Mouse (Mus musculus) limb, embryonic 12.5 days (tissue): ENCODE results near the gene Ssbp3. TPM values are rescaled to one million over a fixed set of nuclear protein-coding genes. Genes with fewer than 3 reads are reported as not detected.

Experiments
- ATAC-seq: fragments of 200-750 bp; cut with Nextera tagmentation; 2 replicates; pipeline ENCODE4 v1.8.0; 2017; ENCODE audit warnings: low read depth, moderate TSS enrichment; ENCODE audit not compliant: insufficient number of reproducible peaks, insufficient read depth, low FRiP score, low TSS enrichment
- H3K27ac ChIP-seq: fragments of 300-500 bp; sonication (generic); 2 replicates; pipeline ENCODE4 v1.5.1; 2016; ENCODE audit warnings: mild to moderate bottlenecking, moderate library complexity
- H3K27me3 ChIP-seq: fragments of 300-500 bp; sonication (generic); 2 replicates; pipeline ENCODE4 v1.6.1; 2016; ENCODE audit warnings: mild to moderate bottlenecking, moderate library complexity
- H3K36me3 ChIP-seq: fragments of 300-500 bp; sonication (generic); 2 replicates; pipeline ENCODE4 v1.6.1; 2016; ENCODE audit warnings: mild to moderate bottlenecking, moderate library complexity
- H3K4me1 ChIP-seq: fragments of 300-500 bp; sonication (generic); replicated peaks from 2 replicates; pipeline ENCODE4 v1.6.1; 2016
- H3K4me2 ChIP-seq: fragments of 300-500 bp; sonication (generic); 2 replicates; pipeline ENCODE4 v1.6.1; 2016; ENCODE audit warnings: mild to moderate bottlenecking, moderate library complexity
- H3K4me3 ChIP-seq: fragments of 300-500 bp; sonication (generic); replicated peaks from 2 replicates; pipeline ENCODE4 v1.5.1; 2016; ENCODE audit warnings: mild to moderate bottlenecking
- H3K9ac ChIP-seq: fragments of 300-500 bp; sonication (generic); replicated peaks from 2 replicates; pipeline ENCODE4 v1.6.1; 2016; ENCODE audit warnings: mild to moderate bottlenecking, moderate library complexity
- H3K9me3 ChIP-seq: fragments of 300-500 bp; sonication (generic); 2 replicates; pipeline ENCODE4 v1.6.1; 2016; ENCODE audit warnings: mild to moderate bottlenecking, moderate library complexity
- WGBS: fragments of 180-500 bp; shearing (Covaris S2); methylation state at CpG from one replicate; pipeline ENCODE4 v1.1.7; 2016; 5-methylcytosine and 5-hydroxymethylcytosine counted together
- polyA plus RNA-seq: library from polyadenylated mRNA; unstranded; fragments of >200 nt; fragmentation: Nextera tagmentation; extraction: Ambion mirVana; gene quantifications from 2 replicates; pipeline ENCODE4 v1.2.1, GENCODE M21; 2016

The Ssbp3 gene
- polyA plus RNA-seq, 1 experiment from 2014 or later = 295 TPM

- no peaks in the 10 kb centered on the region for H3K36me3 ChIP-seq
- H3K4me3 ChIP-seq = no peak overlapping the region
- H3K27ac ChIP-seq = no peak overlapping the region
- ATAC-seq = no peak
- H3K4me2 ChIP-seq = no peak overlapping the region
- H3K9me3 ChIP-seq = no peaks in the 10 kb centered on the region
- 0 out of 2 replicates have a peak overlapping the region, but pooled peaks have one; percentile 23 for H3K9ac ChIP-seq
- H3K4me1 ChIP-seq = peaks cover 11% of the 10 kb centered on the region
- H3K27me3 ChIP-seq = no peaks in the 10 kb centered on the region
Observed at GRCm38 (mm10) chr4:107079716-107080115, 169.2 kb downstream of the Ssbp3 start.

GRCm38 (mm10) chr4:107082185-107082584, 171.7 kb downstream of the Ssbp3 start:
- Histone ChIP-seq H3K27me3 (no peaks in the 10 kb centered on the region), H3K4me1 (peaks cover 22% of the 10 kb centered on the region), H3K9me3 (no peaks in the 10 kb centered on the region), H3K4me2 (no peak overlapping the region), H3K27ac (no peak overlapping the region), H3K36me3 (no peaks in the 10 kb centered on the region), H3K4me3 (no peak overlapping the region), H3K9ac (no peak overlapping the region)
- 79% methylated on average over 3 of the region's 3 CpGs for WGBS
- no peak for ATAC-seq

GRCm38 (mm10) chr4:107083126-107083525, 172.6 kb downstream of the Ssbp3 start:
- Histone ChIP-seq H3K9ac (no peak overlapping the region), H3K27ac (no peak overlapping the region), H3K9me3 (no peaks in the 10 kb centered on the region), H3K4me3 (no peak overlapping the region), H3K36me3 (no peaks in the 10 kb centered on the region), H3K4me1 (peaks cover 22% of the 10 kb centered on the region), H3K27me3 (no peaks in the 10 kb centered on the region), H3K4me2 (no peak overlapping the region)
- 94% methylated on average over 4 of the region's 4 CpGs for WGBS
- no peak for ATAC-seq

DNA sequence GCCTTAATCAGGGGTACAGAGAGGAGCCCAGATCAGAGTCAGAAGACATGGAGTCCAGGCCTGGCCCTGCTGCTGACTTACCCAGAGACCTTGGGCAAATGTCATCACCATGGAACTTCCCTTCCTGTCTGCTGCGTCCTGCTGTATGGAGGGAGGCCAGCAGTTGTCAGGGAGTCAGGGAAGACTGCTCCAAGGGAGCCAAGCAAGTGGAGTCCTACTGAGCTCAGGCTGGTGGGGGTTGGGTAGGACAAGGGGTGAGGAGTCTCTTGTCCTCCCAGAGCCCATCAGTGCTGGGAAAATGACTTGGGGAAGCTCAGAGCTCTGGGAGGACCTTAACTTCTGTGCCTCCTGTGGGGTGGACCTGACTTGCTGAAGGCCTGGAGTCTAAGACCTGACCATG, 173.8 kb downstream of the Ssbp3 start:
- Histone ChIP-seq H3K36me3 (no peaks in the 10 kb centered on the region), H3K4me1 (peaks cover 22% of the 10 kb centered on the region), H3K4me2 (no peak overlapping the region), H3K4me3 (no peak overlapping the region), H3K9me3 (no peaks in the 10 kb centered on the region), H3K27me3 (no peaks in the 10 kb centered on the region), H3K9ac (no peak overlapping the region), H3K27ac (0 out of 2 replicates have a peak overlapping the region, but pooled peaks have one; percentile 56)
- no peak for ATAC-seq
- 60% methylated on average over 1 of the region's 1 CpGs for WGBS

DNA sequence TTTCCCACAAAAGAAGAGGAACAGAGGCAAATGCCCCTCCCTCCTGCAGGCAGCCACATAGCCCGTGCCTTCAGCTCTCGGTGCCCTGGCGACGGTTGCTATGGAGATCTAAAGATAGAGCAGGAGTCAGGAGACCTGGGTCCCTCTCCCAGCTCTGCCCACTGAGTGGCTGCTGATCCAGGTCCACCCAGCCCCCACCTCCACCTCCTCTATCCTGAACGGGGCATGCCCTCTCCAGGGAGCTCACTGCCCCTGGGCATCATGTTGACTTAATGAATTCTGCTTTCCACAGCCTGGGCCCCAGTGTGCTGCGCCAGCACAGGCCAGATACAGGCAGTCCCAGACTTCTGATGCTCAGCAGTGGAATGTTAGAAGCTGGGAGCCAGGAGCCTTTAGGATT, 174.4 kb downstream of the Ssbp3 start:
- peaks cover 22% of the 10 kb centered on the region for H3K4me1 ChIP-seq
- no peaks in the 10 kb centered on the region for H3K9me3 ChIP-seq
- H3K27me3 ChIP-seq = no peaks in the 10 kb centered on the region
- peak overlapping the region; percentile 56 for H3K27ac ChIP-seq
- no peak overlapping the region for H3K9ac ChIP-seq
- H3K4me2 ChIP-seq = no peak overlapping the region
- H3K4me3 ChIP-seq = no peak overlapping the region
- WGBS = 16% methylated on average over 6 of the region's 6 CpGs
- H3K36me3 ChIP-seq = no peaks in the 10 kb centered on the region
- ATAC-seq = 0 out of 2 replicates have a peak, but pooled peaks have one; percentile 23

GRCm38 (mm10) chr4:107091696-107092095, 181.2 kb downstream of the Ssbp3 start:
- H3K27me3 ChIP-seq = no peaks in the 10 kb centered on the region
- no peaks in the 10 kb centered on the region for H3K9me3 ChIP-seq
- no peak overlapping the region for H3K9ac ChIP-seq
- H3K4me2 ChIP-seq = no peak overlapping the region
- no peak for ATAC-seq
- H3K4me1 ChIP-seq = peaks cover 28% of the 10 kb centered on the region
- whole genome bisulfite sequencing = 76% methylated on average over 14 of the region's 14 CpGs
- no peaks in the 10 kb centered on the region for H3K36me3 ChIP-seq
- H3K4me3 ChIP-seq = no peak overlapping the region
- no peak overlapping the region for H3K27ac ChIP-seq

DNA sequence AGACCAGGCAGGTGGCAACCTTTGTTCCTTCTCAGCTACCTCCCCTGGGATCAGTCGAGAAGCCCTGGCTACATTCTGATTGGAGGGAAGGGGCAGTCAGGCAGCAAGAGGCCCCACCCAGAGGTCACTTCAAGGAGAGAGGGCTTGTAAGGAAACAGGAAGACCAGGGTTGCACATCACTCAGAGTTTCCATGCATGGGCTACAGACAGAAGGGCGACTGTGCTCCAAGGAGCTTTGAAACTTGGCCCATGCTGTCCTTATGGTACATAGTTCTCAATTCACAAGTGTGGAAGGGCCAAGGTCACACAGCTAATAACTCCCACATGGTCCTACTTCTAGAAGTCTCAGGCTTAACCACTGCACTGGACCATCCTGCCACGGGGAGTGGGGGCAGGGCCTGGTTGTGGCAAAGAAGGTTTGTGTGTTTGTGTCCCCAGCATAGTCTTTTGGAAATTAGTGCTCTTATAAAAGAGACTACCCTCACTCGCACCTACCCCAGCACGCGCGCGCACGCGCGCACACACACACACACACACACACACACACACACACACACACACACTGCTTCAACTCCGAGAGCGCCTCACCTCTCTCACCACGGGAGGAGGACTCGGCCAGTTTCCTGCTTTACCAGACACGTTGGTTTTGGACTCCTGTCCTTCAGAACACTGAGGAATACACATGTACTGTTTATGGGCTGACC, 184.1 kb downstream of the Ssbp3 start:
- no peak overlapping the region for H3K4me2 ChIP-seq
- ATAC-seq = peak; percentile 9; the same call in 1 of the 2 replicates
- H3K36me3 ChIP-seq = no peaks in the 10 kb centered on the region
- no peaks in the 10 kb centered on the region for H3K9me3 ChIP-seq
- H3K4me3 ChIP-seq = no peak overlapping the region
- no peaks in the 10 kb centered on the region for H3K27me3 ChIP-seq
- H3K27ac ChIP-seq = peak overlapping the region; percentile 45; the same call in 1 of the 2 replicates
- peaks cover 46% of the 10 kb centered on the region for H3K4me1 ChIP-seq
- WGBS = 64% methylated on average over 14 of the region's 16 CpGs
- H3K9ac ChIP-seq = no peak overlapping the region

- no peak for ATAC-seq
- no peak overlapping the region for H3K4me3 ChIP-seq
- peaks cover 46% of the 10 kb centered on the region for H3K4me1 ChIP-seq
- no peaks in the 10 kb centered on the region for H3K36me3 ChIP-seq
- no peak overlapping the region for H3K4me2 ChIP-seq
- WGBS = 52% methylated on average over 6 of the region's 6 CpGs
- peak overlapping the region; percentile 12; the same call in 1 of the 2 replicates for H3K27ac ChIP-seq
- no peak overlapping the region for H3K9ac ChIP-seq
- H3K27me3 ChIP-seq = no peaks in the 10 kb centered on the region
- H3K9me3 ChIP-seq = no peaks in the 10 kb centered on the region
Observed at GRCm38 (mm10) chr4:107096043-107096442, 185.5 kb downstream of the Ssbp3 start.

- ATAC-seq = no peak
- Histone ChIP-seq H3K9me3 (no peaks in the 10 kb centered on the region), H3K27ac (peak within 1 kb of the TSS; percentile 12; the same call in 1 of the 2 replicates), H3K9ac (peak within 1 kb of the TSS; percentile 24; the same call in 1 of the 2 replicates), H3K4me3 (no peak within 1 kb of the TSS), H3K4me1 (peaks cover 46% of the 10 kb centered on the region), H3K36me3 (no peaks in the 10 kb centered on the region), H3K27me3 (no peaks in the 10 kb centered on the region), H3K4me2 (no peak within 1 kb of the TSS)
- 48% methylated on average over 16 of the region's 16 CpGs for WGBS
Observed at GRCm38 (mm10) chr4:107096841-107097373, 186.4 kb downstream of the Ssbp3 start, which contains the start of gene Cdcp2. TSS of gene Cdcp2 (plus strand) at chr4:107096891.

GRCm38 (mm10) chr4:107097871-107098270, 187.4 kb downstream of the Ssbp3 start:
- Histone ChIP-seq H3K9ac (no peak overlapping the region), H3K27ac (no peak overlapping the region), H3K4me2 (no peak overlapping the region), H3K4me1 (peaks cover 51% of the 10 kb centered on the region), H3K27me3 (no peaks in the 10 kb centered on the region), H3K36me3 (no peaks in the 10 kb centered on the region), H3K9me3 (no peaks in the 10 kb centered on the region), H3K4me3 (no peak overlapping the region)
- ATAC-seq = no peak
- 36% methylated on average over 15 of the region's 15 CpGs for WGBS

DNA sequence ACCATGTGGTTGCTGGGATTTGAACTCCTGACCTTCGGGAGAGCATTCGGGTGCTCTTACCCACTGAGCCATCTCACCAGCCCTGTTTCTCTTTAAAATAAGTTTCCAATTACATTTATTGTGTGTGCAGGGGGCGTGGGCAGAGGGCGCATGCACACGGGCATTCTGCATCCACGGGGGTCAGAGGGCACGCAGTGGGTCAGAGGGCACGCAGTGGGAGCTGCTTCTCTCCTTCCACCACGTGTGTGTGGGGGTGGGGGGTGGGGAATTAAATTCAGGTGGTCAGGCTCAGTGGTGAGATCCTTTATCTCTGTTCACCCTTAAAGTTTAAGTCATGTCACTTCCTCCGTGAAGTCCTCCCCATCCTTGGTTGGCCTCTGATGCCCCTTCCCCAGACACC, 187.9 kb downstream of the Ssbp3 start:
- Histone ChIP-seq H3K4me3 (no peak overlapping the region), H3K4me1 (peaks cover 48% of the 10 kb centered on the region), H3K9me3 (no peaks in the 10 kb centered on the region), H3K9ac (no peak overlapping the region), H3K27me3 (no peaks in the 10 kb centered on the region), H3K4me2 (no peak overlapping the region), H3K36me3 (no peaks in the 10 kb centered on the region), H3K27ac (no peak overlapping the region)
- WGBS = 52% methylated on average over 10 of the region's 10 CpGs
- ATAC-seq = no peak
